Mouse (Mus musculus): ENCODE results near the gene Tmem14c. TPM values are rescaled to one million over a fixed set of nuclear protein-coding genes. Genes with fewer than 3 reads are reported as not detected.

Tmem14c gene
- polyA plus RNA-seq, 1 experiment from 2014 or later, result 195 TPM

- H3K4me3 ChIP-seq, result no peak overlapping the region
- H3K9me3 ChIP-seq, result no peaks in the 10 kb centered on the region
- H3K27me3 ChIP-seq, result peaks cover under 1% of the 10 kb centered on the region
- no peaks in the 10 kb centered on the region for H3K36me3 ChIP-seq
- 91% methylated on average over 11 of the region's 11 CpGs for WGBS
- H3K4me1 ChIP-seq, result no peaks in the 10 kb centered on the region
- H3K27ac ChIP-seq, result no peak overlapping the region
- H3K9ac ChIP-seq, result no peak overlapping the region
- no peak for ATAC-seq (ENCODE audit: low FRiP score, low read depth)
- no peak overlapping the region for H3K4me2 ChIP-seq (replicated peaks)
These were observed 55.5 kb downstream of the Tmem14c start for GRCm38 (mm10) chr13:41071617-41072016.

Other genes with a start within 250 kb of the Tmem14c start
- gene Gcnt2, start 156.5 kb upstream of the Tmem14c start, polyA plus RNA-seq (2015; fragmentation: Nextera tagmentation; extraction: Ambion mirVana), result 1.5 and 2.1 TPM in 2 replicates
- 50.3 and 53.1 TPM in 2 replicates for gene Pak1ip1, start 15.3 kb upstream of the Tmem14c start, polyA plus RNA-seq (2015; fragmentation: Nextera tagmentation; extraction: Ambion mirVana)
- gene Mak, start 63.4 kb downstream of the Tmem14c start, polyA plus RNA-seq (2015; fragmentation: Nextera tagmentation; extraction: Ambion mirVana), result 0.55 and 0.68 TPM in 2 replicates
- gene Gcm2, start 94.7 kb downstream of the Tmem14c start, polyA plus RNA-seq (2015; fragmentation: Nextera tagmentation; extraction: Ambion mirVana), result not detected in 2 replicates
- gene Sycp2l, start 98.0 kb downstream of the Tmem14c start, polyA plus RNA-seq (2015; fragmentation: Nextera tagmentation; extraction: Ambion mirVana), result not detected in 2 replicates
- 4.1 and 4.8 TPM in 2 replicates for gene Elovl2, start 204.1 kb downstream of the Tmem14c start, polyA plus RNA-seq (2015; fragmentation: Nextera tagmentation; extraction: Ambion mirVana)
- gene Smim13, start 233.6 kb downstream of the Tmem14c start, polyA plus RNA-seq (2015; fragmentation: Nextera tagmentation; extraction: Ambion mirVana), result 14.7 and 15.4 TPM in 2 replicates